Mouse (Mus musculus) kidney, embryonic 15.5 days (tissue): ENCODE data around the gene Tmem50b. TPM values are rescaled to one million over a fixed set of nuclear protein-coding genes. Genes with fewer than 3 reads are reported as not detected.

ENCODE experiments used
- ATAC-seq: fragments of 200-750 bp; cut with Nextera tagmentation; replicated peaks from 2 replicates; pipeline ENCODE4 v1.8.0; 2017; ENCODE audit warnings: moderate TSS enrichment; ENCODE audit not compliant: low FRiP score
- H3K27ac ChIP-seq: fragments of 300-500 bp; sonication (generic); 2 replicates; pipeline ENCODE4 v1.5.1; 2015; ENCODE audit warnings: mild to moderate bottlenecking, inconsistent platforms
- H3K27me3 ChIP-seq: fragments of 300-500 bp; sonication (generic); 2 replicates; pipeline ENCODE4 v1.6.1; 2015; ENCODE audit warnings: inconsistent platforms
- H3K36me3 ChIP-seq: fragments of 300-500 bp; sonication (generic); 2 replicates; pipeline ENCODE4 v1.6.1; 2015; ENCODE audit warnings: inconsistent platforms
- H3K4me1 ChIP-seq: fragments of 300-500 bp; sonication (generic); 2 replicates; pipeline ENCODE4 v1.6.1; 2015; ENCODE audit warnings: inconsistent platforms
- H3K4me2 ChIP-seq: fragments of 300-500 bp; sonication (generic); 2 replicates; pipeline ENCODE4 v1.6.1; 2015; ENCODE audit warnings: moderate library complexity, mild to moderate bottlenecking, inconsistent platforms
- H3K4me3 ChIP-seq: fragments of 300-500 bp; sonication (generic); replicated peaks from 2 replicates; pipeline ENCODE4 v1.5.1; 2015; ENCODE audit warnings: mild to moderate bottlenecking, inconsistent platforms
- H3K9ac ChIP-seq: fragments of 300-500 bp; sonication (generic); 2 replicates; pipeline ENCODE4 v1.6.1; 2015; ENCODE audit warnings: mild to moderate bottlenecking, inconsistent platforms
- H3K9me3 ChIP-seq: fragments of 300-500 bp; sonication (generic); replicated peaks from 2 replicates; pipeline ENCODE4 v1.6.1; 2016; ENCODE audit warnings: inconsistent platforms
- WGBS: fragments of 180-500 bp; shearing (Covaris S2); methylation state at CpG from one replicate; pipeline ENCODE4 v1.1.7; 2015; ENCODE audit warnings: mixed read lengths; 5-methylcytosine and 5-hydroxymethylcytosine counted together
- polyA plus RNA-seq: library from polyadenylated mRNA; unstranded; fragments of >200 nt; fragmentation: Nextera tagmentation; extraction: Ambion mirVana; gene quantifications from 2 replicates; pipeline ENCODE4 v1.2.1, GENCODE M21; 2015

Tmem50b gene
- polyA plus RNA-seq, 1 experiment from 2014 or later, result 35.8 TPM

- 79% methylated on average over 15 of the region's 15 CpGs for WGBS
- no peak overlapping the region for H3K4me3 ChIP-seq
- H3K36me3 ChIP-seq, result peaks cover 58% of the 10 kb centered on the region
- H3K27me3 ChIP-seq, result no peaks in the 10 kb centered on the region
- peaks cover 53% of the 10 kb centered on the region for H3K4me1 ChIP-seq
- H3K4me2 ChIP-seq, result no peak overlapping the region
- H3K9me3 ChIP-seq, result no peaks in the 10 kb centered on the region
- peak overlapping the region; percentile 88 for H3K27ac ChIP-seq
- no peak for ATAC-seq
- no peak overlapping the region for H3K9ac ChIP-seq
Measured at GRCm38 (mm10) chr16:91557693-91558092, 39.9 kb downstream of the Tmem50b start.

- H3K27me3 ChIP-seq, result no peaks in the 10 kb centered on the region
- peak overlapping the region; percentile 88 for H3K27ac ChIP-seq
- WGBS, result 38% methylated on average over 7 of the region's 7 CpGs
- H3K9ac ChIP-seq, result no peak overlapping the region
- no peak overlapping the region for H3K4me3 ChIP-seq
- H3K4me2 ChIP-seq, result peak overlapping the region; percentile 31; the same call in 1 of the 2 replicates
- no peaks in the 10 kb centered on the region for H3K9me3 ChIP-seq
- peaks cover 53% of the 10 kb centered on the region for H3K36me3 ChIP-seq
- ATAC-seq, result peak; percentile 50; the same call in 1 of the 2 replicates
- H3K4me1 ChIP-seq, result peaks cover 57% of the 10 kb centered on the region
Measured at GRCm38 (mm10) chr16:91557214-91557613, 40.4 kb downstream of the Tmem50b start.

- WGBS, result 26% methylated on average over 15 of the region's 15 CpGs
- peak overlapping the region; percentile 88 for H3K27ac ChIP-seq
Measured at GRCm38 (mm10) chr16:91556659-91557058, 40.9 kb downstream of the Tmem50b start.

GRCm38 (mm10) chr16:91555017-91555605 is 42.5 kb downstream of the Tmem50b start:
- Histone ChIP-seq H3K4me2 (no peak overlapping the region), H3K27me3 (no peaks in the 10 kb centered on the region), H3K27ac (no peak overlapping the region; the same call in 1 of the 2 replicates), H3K9me3 (no peaks in the 10 kb centered on the region), H3K9ac (no peak overlapping the region), H3K4me3 (no peak overlapping the region), H3K36me3 (peaks cover 35% of the 10 kb centered on the region), H3K4me1 (peaks cover 70% of the 10 kb centered on the region)
- ATAC-seq, result 0 out of 2 replicates have a peak, but pooled peaks have one; percentile 25
- 75% methylated on average over 8 of the region's 8 CpGs for WGBS

More at GRCm38 (mm10) chr16:91556659-91557058, 40.9 kb downstream of the Tmem50b start:
- Histone ChIP-seq H3K4me1 (peaks cover 61% of the 10 kb centered on the region), H3K4me2 (peak overlapping the region; percentile 31), H3K27me3 (no peaks in the 10 kb centered on the region), H3K4me3 (no peak overlapping the region), H3K36me3 (peaks cover 51% of the 10 kb centered on the region), H3K9ac (0 out of 2 replicates have a peak overlapping the region, but pooled peaks have one; percentile 17), H3K9me3 (no peaks in the 10 kb centered on the region)
- ATAC-seq, result no peak; the same call in 1 of the 2 replicates

- peak overlapping the region; percentile 40 for H3K4me2 ChIP-seq
- 32% methylated on average over 12 of the region's 12 CpGs for WGBS
- no peak for ATAC-seq
- peaks cover 21% of the 10 kb centered on the region for H3K36me3 ChIP-seq
- peaks cover 85% of the 10 kb centered on the region for H3K4me1 ChIP-seq
- H3K4me3 ChIP-seq, result no peak overlapping the region
- no peaks in the 10 kb centered on the region for H3K27me3 ChIP-seq
- no peak overlapping the region for H3K9ac ChIP-seq
- H3K9me3 ChIP-seq, result no peaks in the 10 kb centered on the region
- H3K27ac ChIP-seq, result peak overlapping the region; percentile 13; the same call in 1 of the 2 replicates
Measured at GRCm38 (mm10) chr16:91553625-91554024, 44.0 kb downstream of the Tmem50b start.

GRCm38 (mm10) chr16:91552072-91552471 is 45.5 kb downstream of the Tmem50b start:
- no peak overlapping the region for H3K4me3 ChIP-seq
- peaks cover 11% of the 10 kb centered on the region for H3K36me3 ChIP-seq
- H3K4me1 ChIP-seq, result peaks cover 88% of the 10 kb centered on the region
- 58% methylated on average over 9 of the region's 9 CpGs for WGBS
- no peaks in the 10 kb centered on the region for H3K27me3 ChIP-seq
- no peak for ATAC-seq
- H3K4me2 ChIP-seq, result no peak overlapping the region
- H3K9me3 ChIP-seq, result no peaks in the 10 kb centered on the region
- no peak overlapping the region for H3K27ac ChIP-seq
- H3K9ac ChIP-seq, result no peak overlapping the region

GRCm38 (mm10) chr16:91551081-91551524 is 46.5 kb downstream of the Tmem50b start:
- Histone ChIP-seq H3K4me1 (peaks cover 85% of the 10 kb centered on the region), H3K4me3 (no peak overlapping the region), H3K4me2 (no peak overlapping the region), H3K9ac (no peak overlapping the region), H3K27me3 (no peaks in the 10 kb centered on the region), H3K27ac (no peak overlapping the region), H3K36me3 (peaks cover 11% of the 10 kb centered on the region), H3K9me3 (no peaks in the 10 kb centered on the region)
- ATAC-seq, result no peak
- WGBS, result 76% methylated on average over 10 of the region's 10 CpGs

GRCm38 (mm10) chr16:91549616-91550015 is 48.0 kb downstream of the Tmem50b start:
- no peaks in the 10 kb centered on the region for H3K9me3 ChIP-seq
- no peaks in the 10 kb centered on the region for H3K27me3 ChIP-seq
- H3K27ac ChIP-seq, result no peak overlapping the region
- H3K4me3 ChIP-seq, result no peak overlapping the region
- 57% methylated on average over 5 of the region's 5 CpGs for WGBS
- H3K36me3 ChIP-seq, result 0 out of 2 replicates have a peak, but pooled peaks cover 3% of the 10 kb centered on the region
- ATAC-seq, result no peak
- no peak overlapping the region for H3K4me2 ChIP-seq
- peaks cover 80% of the 10 kb centered on the region for H3K4me1 ChIP-seq
- no peak overlapping the region for H3K9ac ChIP-seq

GRCm38 (mm10) chr16:91548996-91549395 is 48.6 kb downstream of the Tmem50b start:
- Histone ChIP-seq H3K4me3 (peak overlapping the region; percentile 94), H3K9ac (no peak overlapping the region), H3K27me3 (no peaks in the 10 kb centered on the region), H3K4me1 (peaks cover 74% of the 10 kb centered on the region), H3K4me2 (peak overlapping the region; percentile 83), H3K36me3 (0 out of 2 replicates have a peak, but pooled peaks cover 3% of the 10 kb centered on the region), H3K9me3 (no peaks in the 10 kb centered on the region), H3K27ac (no peak overlapping the region)
- 64% methylated on average over 2 of the region's 2 CpGs for WGBS
- ATAC-seq, result no peak

GRCm38 (mm10) chr16:91548586-91548985 is 49.0 kb downstream of the Tmem50b start:
- H3K27ac ChIP-seq, result no peak overlapping the region
- ATAC-seq, result no peak
- peak overlapping the region; percentile 94 for H3K4me3 ChIP-seq
- no peaks in the 10 kb centered on the region for H3K9me3 ChIP-seq
- no peaks in the 10 kb centered on the region for H3K27me3 ChIP-seq
- H3K4me2 ChIP-seq, result peak overlapping the region; percentile 83
- no peak overlapping the region for H3K9ac ChIP-seq
- H3K4me1 ChIP-seq, result peaks cover 70% of the 10 kb centered on the region
- 33% methylated on average over 5 of the region's 5 CpGs for WGBS
- 0 out of 2 replicates have a peak, but pooled peaks cover 3% of the 10 kb centered on the region for H3K36me3 ChIP-seq

- H3K9ac ChIP-seq, result peak overlapping the region; percentile 98; the same call in 1 of the 2 replicates
- peak overlapping the region; percentile 94 for H3K4me3 ChIP-seq
- 0 out of 2 replicates have a peak overlapping the region, but pooled peaks have one; percentile 71 for H3K27ac ChIP-seq
- no peak for ATAC-seq
- no peaks in the 10 kb centered on the region for H3K9me3 ChIP-seq
- H3K27me3 ChIP-seq, result 0 out of 2 replicates have a peak, but pooled peaks cover 3% of the 10 kb centered on the region
- H3K36me3 ChIP-seq, result 0 out of 2 replicates have a peak, but pooled peaks cover 3% of the 10 kb centered on the region
- peaks cover 64% of the 10 kb centered on the region for H3K4me1 ChIP-seq
- peak overlapping the region; percentile 83 for H3K4me2 ChIP-seq
- WGBS, result 26% methylated on average over 5 of the region's 5 CpGs
Measured at GRCm38 (mm10) chr16:91547974-91548373, 49.6 kb downstream of the Tmem50b start.
